Mouse (Mus musculus): ENCODE data around the gene Pp2d1. TPM values are rescaled to one million over a fixed set of nuclear protein-coding genes. Genes with fewer than 3 reads are reported as not detected.

Pp2d1 gene
- polyA plus RNA-seq, 1 experiment, result not detected

DNA sequence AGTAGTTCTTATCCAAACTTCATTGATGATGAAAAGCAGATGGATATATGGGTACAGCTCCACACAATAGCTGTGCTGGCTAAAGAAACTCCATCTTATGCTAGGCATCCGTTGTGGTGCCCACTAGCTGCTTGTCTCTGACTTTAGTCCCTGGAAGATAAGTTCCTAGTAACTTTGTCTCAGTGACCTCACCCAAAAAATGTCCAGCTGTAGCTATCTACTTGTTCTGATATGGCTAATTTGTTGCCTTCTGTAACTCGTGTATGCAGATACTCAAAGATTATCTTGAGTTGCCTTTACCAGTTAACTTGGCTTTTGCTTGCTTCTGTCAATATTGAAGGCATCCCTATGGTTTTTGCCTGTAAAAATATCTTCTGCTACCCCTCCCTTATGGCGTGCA lies 15.6 kb upstream of the Pp2d1 start:
- no peak for TF ChIP-seq POLR2A (IDR thresholded peaks at IDR 0.05; ENCODE audit: insufficient read depth, low read depth, low read length)
- no peak for TF ChIP-seq CTCF (IDR thresholded peaks at IDR 0.05; ENCODE audit: insufficient read depth, low read depth, low read length)
- no peak overlapping the region for H3K4me3 ChIP-seq (ENCODE audit: insufficient read depth, low read depth, low read length)
- 91% methylated on average over 3 of the region's 3 CpGs for WGBS
- H3K4me1 ChIP-seq (ENCODE audit: control insufficient read depth, insufficient read depth, low read length), result no peaks in the 10 kb centered on the region
- H3K27ac ChIP-seq (ENCODE audit: insufficient read depth, low read depth, low read length), result no peak overlapping the region

DNA sequence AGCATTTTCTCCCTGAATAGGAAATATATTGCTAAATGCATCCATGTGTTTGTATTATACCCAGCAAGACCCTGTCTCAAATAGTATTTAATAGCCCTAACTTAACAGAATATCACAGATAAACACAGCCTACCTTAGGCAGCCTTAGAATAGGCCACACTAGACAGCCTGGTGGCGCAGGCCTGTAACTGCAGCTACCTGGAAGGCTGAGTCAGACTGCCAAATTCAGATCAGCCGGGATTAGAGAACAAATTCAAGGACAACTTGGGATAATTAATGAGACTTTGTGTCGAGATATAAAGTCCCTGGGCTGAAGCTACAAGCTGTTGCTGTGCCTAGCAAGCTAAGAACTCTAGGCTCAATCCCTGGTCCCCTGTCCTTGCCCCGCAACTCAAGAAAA lies 14.8 kb upstream of the Pp2d1 start:
- 64% methylated on average over 4 of the region's 4 CpGs for WGBS
- no peak overlapping the region for H3K27ac ChIP-seq (ENCODE audit: insufficient read depth, low read depth, low read length)
- TF ChIP-seq CTCF (IDR thresholded peaks at IDR 0.05; ENCODE audit: insufficient read depth, low read depth, low read length), result no peak
- no peak for TF ChIP-seq POLR2A (IDR thresholded peaks at IDR 0.05; ENCODE audit: insufficient read depth, low read depth, low read length)
- H3K4me3 ChIP-seq (ENCODE audit: insufficient read depth, low read depth, low read length), result no peak overlapping the region
- H3K4me1 ChIP-seq (ENCODE audit: control insufficient read depth, insufficient read depth, low read length), result no peaks in the 10 kb centered on the region

DNA sequence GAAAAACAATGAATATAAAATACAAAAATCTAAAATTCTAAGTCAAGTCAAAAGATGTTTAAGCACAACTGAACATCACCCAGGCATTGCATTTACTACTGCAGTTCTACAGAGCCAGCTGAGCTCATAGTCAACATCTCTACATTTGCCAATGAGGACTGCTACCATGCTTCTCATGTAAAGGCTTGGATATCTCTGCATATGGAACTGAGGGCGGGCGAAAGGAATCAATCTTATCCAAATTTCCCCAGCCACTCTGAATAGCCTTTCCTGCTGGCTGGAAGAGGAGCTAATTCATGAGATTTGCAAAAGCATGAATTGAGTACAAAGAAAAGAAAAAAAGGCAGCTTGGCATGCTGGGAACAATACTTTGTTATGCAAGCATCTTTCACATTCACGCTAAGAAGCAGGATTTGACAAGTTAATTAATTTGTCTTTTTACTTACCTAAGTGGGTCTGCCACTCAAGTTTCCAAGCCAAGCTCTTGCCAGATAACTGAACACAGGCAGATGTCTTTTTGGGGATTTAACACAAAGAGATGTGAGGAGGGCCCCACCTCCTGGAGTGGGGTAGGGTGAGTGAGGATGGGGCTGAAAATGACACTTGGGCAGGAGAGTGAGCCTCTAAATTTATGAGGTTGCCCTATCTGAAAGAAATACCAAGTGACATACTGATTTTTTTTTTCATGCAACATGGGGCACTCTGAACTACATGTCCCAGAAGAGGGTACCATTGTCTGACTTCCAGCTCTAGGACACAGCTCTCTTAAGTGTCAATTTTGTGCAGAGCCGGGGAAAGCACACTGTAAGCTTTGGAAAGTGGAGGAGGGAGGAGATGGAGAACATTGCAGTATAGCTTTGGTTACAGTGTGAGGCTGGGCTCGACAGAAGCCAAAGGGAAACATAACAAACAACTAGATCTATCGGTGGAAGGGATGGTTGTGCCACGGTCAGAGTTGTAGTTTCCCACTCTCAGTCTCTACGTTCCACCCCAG lies 12.4 kb upstream of the Pp2d1 start:
- H3K4me3 ChIP-seq (ENCODE audit: insufficient read depth, low read depth, low read length), result no peak overlapping the region
- TF ChIP-seq CTCF (IDR thresholded peaks at IDR 0.05; ENCODE audit: insufficient read depth, low read depth, low read length) (no peak), POLR2A (IDR thresholded peaks at IDR 0.05; ENCODE audit: insufficient read depth, low read depth, low read length) (no peak)
- no peak overlapping the region for H3K27ac ChIP-seq (ENCODE audit: insufficient read depth, low read depth, low read length)
- no peaks in the 10 kb centered on the region for H3K4me1 ChIP-seq (ENCODE audit: control insufficient read depth, insufficient read depth, low read length)
- 39% methylated on average over 8 of the region's 8 CpGs for WGBS

DNA sequence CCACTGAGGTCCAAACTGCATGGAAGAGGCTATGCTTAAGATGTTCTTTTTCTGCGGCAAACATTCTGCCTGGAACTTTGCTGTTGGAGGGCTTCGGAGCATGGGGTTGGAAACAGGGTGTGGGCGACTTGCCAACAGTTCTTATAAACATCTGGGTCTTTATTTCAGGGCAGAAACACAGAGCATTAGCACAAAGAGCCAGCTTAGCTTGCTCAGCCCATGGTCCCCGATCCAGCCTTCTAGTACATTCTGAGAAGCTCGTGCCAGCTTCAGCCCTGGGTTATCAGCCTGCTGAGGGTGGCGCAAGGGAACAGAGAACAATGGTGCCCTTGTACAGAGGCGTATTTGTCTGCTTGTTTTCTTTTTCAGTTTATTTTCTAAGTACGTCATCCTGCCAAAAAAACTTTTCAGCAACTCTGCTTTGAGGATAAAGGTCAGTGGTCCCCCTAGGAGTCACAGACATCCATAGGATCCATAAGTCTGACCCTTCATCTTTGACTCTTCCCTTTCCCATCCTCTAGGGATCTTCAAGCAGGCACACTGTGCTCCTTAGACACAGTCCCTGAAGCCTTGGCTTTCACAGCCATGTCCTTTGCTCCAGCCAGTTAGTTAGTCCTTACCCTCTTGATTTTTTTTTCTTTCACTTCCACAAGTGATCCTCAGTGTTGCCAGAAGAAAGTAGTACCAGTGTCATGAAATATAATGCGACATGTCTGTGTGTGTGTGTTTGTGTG lies 4.5 kb upstream of the Pp2d1 start:
- no peak overlapping the region for H3K4me3 ChIP-seq (ENCODE audit: insufficient read depth, low read depth, low read length)
- peaks cover 4% of the 10 kb centered on the region for H3K4me1 ChIP-seq (ENCODE audit: control insufficient read depth, insufficient read depth, low read length)
- 0 out of 2 replicates have a peak overlapping the region, but pooled peaks have one; percentile 20 for H3K27ac ChIP-seq (ENCODE audit: insufficient read depth, low read depth, low read length)
- WGBS, result 22% methylated on average over 9 of the region's 9 CpGs
- TF ChIP-seq CTCF (IDR thresholded peaks at IDR 0.05; ENCODE audit: insufficient read depth, low read depth, low read length), result no peak

DNA sequence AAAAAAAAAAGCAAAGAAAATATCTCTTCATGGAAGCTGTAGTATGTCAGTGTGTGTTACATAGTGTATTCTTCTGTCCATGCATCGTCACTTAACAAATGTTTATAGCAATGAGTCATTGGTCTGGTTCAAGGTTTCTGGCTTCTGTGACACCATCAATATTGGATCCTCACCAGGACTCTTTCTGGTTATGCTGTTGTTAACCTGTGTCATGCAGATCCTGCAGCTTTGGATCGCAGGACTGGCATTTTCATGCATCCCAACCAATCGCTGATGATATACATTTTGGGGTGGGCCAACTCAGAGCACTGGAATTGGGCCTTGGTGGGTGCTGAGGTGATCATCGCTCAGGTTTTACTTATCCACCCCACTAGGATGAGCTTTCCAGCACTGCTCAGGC lies 3.3 kb upstream of the Pp2d1 start:
- Histone ChIP-seq H3K4me3 (ENCODE audit: insufficient read depth, low read depth, low read length) (no peak overlapping the region), H3K4me1 (ENCODE audit: control insufficient read depth, insufficient read depth, low read length) (peaks cover 4% of the 10 kb centered on the region), H3K27ac (ENCODE audit: insufficient read depth, low read depth, low read length) (no peak overlapping the region)
- 97% methylated on average over 4 of the region's 4 CpGs for WGBS
- no peak for TF ChIP-seq POLR2A (IDR thresholded peaks at IDR 0.05; ENCODE audit: insufficient read depth, low read depth, low read length)
- TF ChIP-seq CTCF (IDR thresholded peaks at IDR 0.05; ENCODE audit: insufficient read depth, low read depth, low read length), result no peak

DNA sequence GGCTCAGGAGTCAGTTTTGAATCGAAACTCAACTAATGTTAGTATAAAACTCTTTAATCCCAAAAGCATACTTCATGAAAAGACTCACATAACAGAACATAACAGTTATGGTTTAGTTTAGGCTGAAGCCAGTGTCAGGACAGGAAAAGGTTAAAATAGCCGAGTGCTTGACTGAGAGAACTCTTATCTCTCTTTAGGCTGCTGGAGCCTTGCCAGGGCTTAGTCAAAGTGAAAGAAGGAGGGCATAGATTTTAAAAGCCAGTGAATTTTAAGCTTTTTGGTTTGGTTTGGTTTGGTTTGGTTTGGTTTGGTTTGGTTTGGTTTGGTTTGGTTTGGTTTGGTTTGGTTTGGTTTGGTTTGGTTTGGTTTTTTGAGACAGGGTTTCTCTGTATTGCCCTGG lies 6.8 kb downstream of the Pp2d1 start:
- WGBS, result 68% methylated on average over 2 of the region's 2 CpGs
- no peak for TF ChIP-seq CTCF (IDR thresholded peaks at IDR 0.05; ENCODE audit: insufficient read depth, low read depth, low read length)
- no peak for TF ChIP-seq POLR2A (IDR thresholded peaks at IDR 0.05; ENCODE audit: insufficient read depth, low read depth, low read length)

DNA sequence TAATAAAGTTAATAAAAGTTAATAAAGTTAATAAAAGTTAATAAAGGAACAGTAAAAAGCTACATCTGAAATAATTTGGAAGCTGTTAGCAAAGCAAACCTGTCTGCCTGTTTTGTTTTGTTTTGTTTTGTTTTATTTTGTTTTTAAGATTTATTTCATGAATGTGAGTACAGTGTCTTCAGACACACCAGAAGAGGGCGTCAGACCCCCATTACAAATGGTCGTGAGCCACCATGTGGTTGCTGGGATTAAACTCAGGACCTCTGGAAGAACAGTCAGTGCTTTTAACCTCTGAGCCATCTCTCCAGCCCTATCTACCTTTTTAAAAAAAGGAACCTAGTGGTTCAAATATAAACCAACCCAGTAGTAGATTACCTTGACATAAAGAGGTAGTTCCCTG lies 8.1 kb downstream of the Pp2d1 start:
- TF ChIP-seq CTCF (IDR thresholded peaks at IDR 0.05; ENCODE audit: insufficient read depth, low read depth, low read length) (no peak), POLR2A (IDR thresholded peaks at IDR 0.05; ENCODE audit: insufficient read depth, low read depth, low read length) (no peak)
- WGBS, result 55% methylated on average over 2 of the region's 2 CpGs
- Histone ChIP-seq H3K4me3 (ENCODE audit: insufficient read depth, low read depth, low read length) (no peak overlapping the region), H3K4me1 (ENCODE audit: control insufficient read depth, insufficient read depth, low read length) (no peaks in the 10 kb centered on the region), H3K27ac (ENCODE audit: insufficient read depth, low read depth, low read length) (no peak overlapping the region)

More for the DNA sequence above, 6.8 kb downstream of the Pp2d1 start:
- Histone ChIP-seq H3K4me3 (ENCODE audit: insufficient read depth, low read depth, low read length) (no peak overlapping the region), H3K27ac (ENCODE audit: insufficient read depth, low read depth, low read length) (no peak overlapping the region), H3K4me1 (ENCODE audit: control insufficient read depth, insufficient read depth, low read length) (no peaks in the 10 kb centered on the region)

DNA sequence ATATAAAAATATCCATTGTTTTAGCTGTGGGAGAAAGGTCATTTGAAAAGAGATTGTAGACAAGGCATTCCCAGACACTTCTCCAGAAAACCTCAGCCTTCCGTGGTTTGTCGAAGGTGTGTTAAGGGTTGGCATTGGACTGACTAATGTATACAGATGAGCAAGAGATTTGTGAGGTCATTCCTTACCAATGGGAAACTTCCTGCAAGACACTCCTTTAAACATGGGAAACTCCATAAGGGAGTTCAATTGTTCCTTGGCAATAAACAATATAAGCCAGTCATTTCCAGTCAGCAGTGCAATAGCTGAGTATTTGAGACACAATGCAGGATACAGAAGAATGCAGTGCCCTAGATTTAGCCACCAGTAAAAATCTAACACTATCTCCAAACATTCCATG lies 11.2 kb downstream of the Pp2d1 start:
- no peak overlapping the region for H3K27ac ChIP-seq (ENCODE audit: insufficient read depth, low read depth, low read length)
- H3K4me3 ChIP-seq (ENCODE audit: insufficient read depth, low read depth, low read length), result no peak overlapping the region
- no peaks in the 10 kb centered on the region for H3K4me1 ChIP-seq (ENCODE audit: control insufficient read depth, insufficient read depth, low read length)
- 91% methylated on average over 2 of the region's 2 CpGs for WGBS
- no peak for TF ChIP-seq POLR2A (IDR thresholded peaks at IDR 0.05; ENCODE audit: insufficient read depth, low read depth, low read length)
- TF ChIP-seq CTCF (IDR thresholded peaks at IDR 0.05; ENCODE audit: insufficient read depth, low read depth, low read length), result no peak

DNA sequence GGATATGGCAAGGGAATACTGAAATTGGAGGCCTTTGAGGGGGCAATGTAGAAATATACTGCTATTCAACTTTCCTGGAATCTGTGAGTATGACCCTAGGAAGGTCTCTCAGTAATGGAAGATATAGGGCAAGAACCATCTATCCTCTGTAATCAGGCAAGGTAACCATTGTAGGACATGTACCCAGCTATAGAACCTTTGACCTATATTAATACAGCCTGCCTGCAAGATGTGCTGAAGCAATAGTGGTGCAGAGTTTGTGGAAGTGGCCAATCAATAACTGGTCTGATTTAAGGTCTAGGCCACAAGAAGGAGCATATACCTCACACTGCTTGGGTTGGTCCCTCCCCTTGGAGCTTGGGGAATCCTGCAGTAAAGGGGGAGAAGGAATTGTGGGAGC lies 18.7 kb downstream of the Pp2d1 start:
- TF ChIP-seq CTCF (IDR thresholded peaks at IDR 0.05; ENCODE audit: insufficient read depth, low read depth, low read length), result no peak
- no peak for TF ChIP-seq POLR2A (IDR thresholded peaks at IDR 0.05; ENCODE audit: insufficient read depth, low read depth, low read length)
- no peaks in the 10 kb centered on the region for H3K4me1 ChIP-seq (ENCODE audit: control insufficient read depth, insufficient read depth, low read length)
- H3K27ac ChIP-seq (ENCODE audit: insufficient read depth, low read depth, low read length), result no peak overlapping the region
- H3K4me3 ChIP-seq (ENCODE audit: insufficient read depth, low read depth, low read length), result no peak overlapping the region

All from olfactory bulb, adult 2 months (tissue).